Mouse (Mus musculus) adrenal gland, adult 18-20 months (tissue): ENCODE data around the gene C1ra. TPM values are rescaled to one million over a fixed set of nuclear protein-coding genes. Genes with fewer than 3 reads are reported as not detected.
"Not testable (repeated sequence)": the region's sequence is repeated elsewhere in the genome, so short reads cannot be mapped to it uniquely, and the experiment has no call there.

Source experiments
- DNase-seq, 2 experiments: peaks; one replicate each; pipeline ENCODE4 v3.0.0; 2021 to 2022; ENCODE audit warnings: low spot score in 2 of 2
- long read RNA-seq, 2 experiments: library from polyadenylated mRNA; stranded (forward); transcript quantifications; one replicate each; pipeline ENCODE4 v2.0.0; 2021
- total RNA-seq, 2 experiments: library from RNA; stranded (reverse); gene quantifications; 1 replicate in 1 of 2; 2 replicates in 1 of 2; pipeline ENCODE4 v1.2.3; 2021

The C1ra gene
- 10 to 100 TPM; 45.4 to 88.8 TPM for total RNA-seq
- long read RNA-seq, experiment 1, transcript C1ra-201 (11 exons, 2,981 nt) = major isoform, 70 of 76 reads
- long read RNA-seq, experiment 1, partial matches to known transcripts = 5 of 76 reads
- long read RNA-seq, experiment 1, other reads (novel, unspliced or antisense) = 1 of 76 reads
- long read RNA-seq, experiment 2, transcript C1ra-201 (11 exons, 2,981 nt) = major isoform, 44 of 90 reads
- long read RNA-seq, experiment 2, partial matches to known transcripts = 46 of 90 reads
- long read RNA-seq, experiment 2, other reads (novel, unspliced or antisense) = 0 of 90 reads

GRCm38 (mm10) chr6:124512355-124512836 is at the start of gene C1ra:
C1ra (plus strand) TSS chr6:124512405.
- DNase-seq = peak; percentile 64

- no peak for DNase-seq
These were observed 48.3 kb upstream of the C1ra start for GRCm38 (mm10) chr6:124463881-124464291.

- peak; percentile 72 to 74 for DNase-seq
These were observed 47.6 kb upstream of the C1ra start, which contains the start of gene Clstn3 for GRCm38 (mm10) chr6:124464305-124465271. Clstn3 (minus strand) TSS chr6:124464794.

GRCm38 (mm10) chr6:124465299-124465698 is 46.9 kb upstream of the C1ra start:
- no peak for DNase-seq

- no peak for DNase-seq
These were observed 46.5 kb upstream of the C1ra start for GRCm38 (mm10) chr6:124465729-124466128.

GRCm38 (mm10) chr6:124471121-124471520 is 41.1 kb upstream of the C1ra start:
- no peak for DNase-seq

GRCm38 (mm10) chr6:124471783-124472638 is 40.2 kb upstream of the C1ra start:
- not testable (repeated sequence) for DNase-seq

- peak; percentile 59 to 69 for DNase-seq
These were observed 39.4 kb upstream of the C1ra start for GRCm38 (mm10) chr6:124472801-124473200.

GRCm38 (mm10) chr6:124474621-124475020 is 37.6 kb upstream of the C1ra start:
- DNase-seq = no peak

DNA sequence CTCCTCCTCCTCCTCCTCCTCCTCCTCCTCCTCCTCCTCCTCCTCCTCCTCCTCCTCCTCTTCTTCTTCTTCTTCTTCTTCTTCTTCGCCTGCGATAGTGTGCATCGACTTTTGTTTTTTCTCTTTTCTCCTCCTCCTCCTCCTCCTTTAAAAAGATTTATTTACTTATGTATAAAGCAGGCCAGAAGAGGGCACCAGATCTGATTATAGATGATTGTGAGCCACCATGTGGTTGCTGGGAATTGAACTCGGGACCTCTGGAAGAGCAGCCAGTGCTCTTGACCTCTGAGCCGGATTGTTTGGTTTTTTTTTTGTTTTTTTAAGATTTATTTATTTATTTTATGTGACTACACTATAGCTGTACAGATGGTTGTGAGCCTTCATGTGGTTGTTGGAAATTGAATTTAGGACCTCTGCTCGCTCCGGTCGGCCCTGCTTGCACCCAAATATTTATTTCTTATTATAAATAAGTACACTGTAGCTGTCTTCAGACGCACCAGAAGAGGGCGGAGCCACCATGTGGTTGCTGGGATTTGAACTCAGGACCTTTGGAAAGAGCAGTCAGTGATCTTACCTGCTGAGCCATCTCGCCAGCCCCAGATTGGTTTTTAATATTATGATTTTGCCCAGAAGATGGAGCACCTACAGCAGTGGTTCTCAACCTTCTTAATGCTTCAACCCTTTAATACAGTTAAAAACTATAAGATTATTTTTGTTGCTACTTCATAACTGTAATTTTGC is 36.7 kb upstream of the C1ra start:
- not testable (repeated sequence) for DNase-seq

- no peak for DNase-seq
These were observed 36.0 kb upstream of the C1ra start for GRCm38 (mm10) chr6:124476216-124476615.

DNA sequence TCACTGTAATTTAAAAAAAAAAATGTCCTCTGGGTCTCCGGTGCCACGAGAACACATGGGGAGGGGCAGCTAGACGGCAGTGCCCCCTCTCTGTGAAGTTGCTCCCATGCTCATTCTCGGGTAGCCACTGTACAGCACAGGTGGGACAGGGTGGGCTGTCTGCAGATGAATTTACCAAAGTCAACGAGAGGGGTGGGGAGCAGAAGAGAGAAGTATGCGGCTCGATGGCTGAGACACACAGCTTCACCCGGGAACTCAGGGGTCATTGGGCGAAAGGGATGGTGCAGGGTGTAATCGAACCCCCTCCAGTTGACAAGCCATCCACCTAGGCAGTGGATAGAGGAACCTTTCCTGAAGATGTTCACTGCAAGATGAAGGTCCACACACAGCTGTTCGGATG is 35.4 kb upstream of the C1ra start:
- no peak for DNase-seq

DNA sequence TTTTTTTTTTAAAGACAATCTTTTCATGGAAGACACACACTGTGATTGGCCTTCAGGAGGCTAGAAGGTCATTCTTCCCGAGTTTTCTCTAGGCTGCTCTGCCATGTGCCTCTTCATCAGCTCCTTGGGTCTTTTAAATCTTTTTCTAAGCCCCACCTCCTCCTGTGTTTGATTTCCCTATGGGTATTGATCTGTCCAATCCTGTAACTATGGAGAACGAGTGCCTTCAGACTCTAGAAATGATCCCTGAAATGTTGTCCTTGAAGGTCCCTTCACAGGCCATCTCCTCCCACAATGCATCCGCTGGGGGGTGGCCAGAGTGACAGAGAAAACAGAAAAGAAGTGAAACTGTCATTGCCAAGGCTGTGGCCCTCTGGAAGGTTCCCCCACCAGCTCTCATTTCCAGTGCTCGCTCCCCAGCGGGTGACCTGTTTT is 35.0 kb upstream of the C1ra start:
- no peak for DNase-seq

GRCm38 (mm10) chr6:124477922-124478651 is 34.1 kb upstream of the C1ra start:
- DNase-seq = no peak

- DNase-seq = no peak
These were observed 33.2 kb upstream of the C1ra start for GRCm38 (mm10) chr6:124478874-124479572.

DNA sequence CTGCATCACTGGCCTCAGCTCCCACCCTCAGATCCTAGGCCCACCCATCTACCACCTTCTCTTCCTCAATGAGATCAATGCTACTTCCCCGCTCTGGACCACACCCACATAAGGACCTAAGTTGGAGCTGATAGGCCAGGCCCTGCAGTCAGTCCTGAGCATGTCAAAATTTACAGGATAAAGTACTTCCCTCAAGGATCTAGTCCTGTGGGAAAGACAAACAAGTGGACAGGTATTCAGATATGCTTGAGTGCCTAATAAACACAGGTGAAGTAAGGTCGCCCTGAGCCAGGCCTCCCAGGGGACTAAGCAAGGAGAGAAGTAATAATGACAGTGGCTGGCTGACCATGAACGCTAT is 32.7 kb upstream of the C1ra start:
- no peak for DNase-seq

- DNase-seq = no peak
These were observed 31.9 kb upstream of the C1ra start for GRCm38 (mm10) chr6:124480295-124480694.

DNA sequence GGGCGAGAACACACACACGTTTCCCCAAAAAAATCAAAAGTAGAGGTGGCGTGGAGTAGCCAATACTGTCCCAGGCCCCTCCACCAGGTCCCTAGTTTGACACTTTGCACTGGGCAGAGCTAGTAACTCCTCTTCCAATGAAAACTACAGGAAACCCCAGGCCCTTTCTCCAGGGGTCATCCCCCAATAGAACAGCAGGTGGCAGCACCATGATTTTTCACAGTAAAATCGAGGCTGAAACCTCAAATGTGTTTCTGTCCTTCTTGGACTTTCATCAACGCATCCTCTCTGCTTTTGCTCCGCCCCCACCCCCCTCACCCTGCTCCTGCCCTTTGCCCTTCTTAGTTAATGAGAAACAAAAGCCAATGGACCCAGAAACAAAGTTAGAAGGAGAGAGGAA is 30.6 kb upstream of the C1ra start:
- peak; percentile 57 to 60 for DNase-seq

- not testable (repeated sequence) for DNase-seq
These were observed 28.4 kb upstream of the C1ra start for GRCm38 (mm10) chr6:124483831-124484230.
